Mouse (Mus musculus) forebrain, embryonic 13.5 days (tissue): Measurements from ENCODE around the gene Btbd18. TPM values are rescaled to one million over a fixed set of nuclear protein-coding genes. Genes with fewer than 3 reads are reported as not detected.
A peak's percentile ranks its signal among the peaks of the same experiment; 100 is the strongest.
"Not testable (repeated sequence)": the region's sequence is repeated elsewhere in the genome, so short reads cannot be mapped to it uniquely, and the experiment has no call there.

Source experiments
- ATAC-seq: fragments of 200-750 bp; cut with Nextera tagmentation; 2 replicates; pipeline ENCODE4 v1.8.0; 2017
- H3K27ac ChIP-seq: fragments of 300-500 bp; sonication (generic); 2 replicates; pipeline ENCODE4 v1.5.1; 2015; ENCODE audit warnings: inconsistent platforms, mild to moderate bottlenecking, moderate library complexity
- H3K27me3 ChIP-seq: fragments of 300-500 bp; sonication (generic); 2 replicates; pipeline ENCODE4 v1.6.1; 2015; ENCODE audit warnings: mild to moderate bottlenecking, inconsistent platforms
- H3K36me3 ChIP-seq: fragments of 300-500 bp; sonication (generic); 2 replicates; pipeline ENCODE4 v1.6.1; 2015; ENCODE audit warnings: mild to moderate bottlenecking, inconsistent platforms; ENCODE audit not compliant: poor library complexity, severe bottlenecking
- H3K4me1 ChIP-seq: fragments of 300-500 bp; sonication (generic); 2 replicates; pipeline ENCODE4 v1.6.1; 2015; ENCODE audit warnings: inconsistent platforms
- H3K4me2 ChIP-seq: fragments of 300-500 bp; sonication (generic); 2 replicates; pipeline ENCODE4 v1.6.1; 2015; ENCODE audit warnings: inconsistent platforms, mild to moderate bottlenecking, moderate library complexity
- H3K4me3 ChIP-seq: fragments of 300-500 bp; sonication (generic); 2 replicates; pipeline ENCODE4 v1.5.1; 2015; ENCODE audit warnings: mild to moderate bottlenecking, inconsistent platforms
- H3K9ac ChIP-seq: fragments of 300-500 bp; sonication (generic); 2 replicates; pipeline ENCODE4 v1.6.1; 2015; ENCODE audit warnings: mild to moderate bottlenecking, inconsistent platforms
- H3K9me3 ChIP-seq: fragments of 300-500 bp; sonication (generic); replicated peaks from 2 replicates; pipeline ENCODE4 v1.6.1; 2016; ENCODE audit warnings: inconsistent platforms
- WGBS: fragments of 180-500 bp; shearing (Covaris S2); methylation state at CpG from one replicate; pipeline ENCODE4 v1.1.7; 2015; 5-methylcytosine and 5-hydroxymethylcytosine counted together
- polyA plus RNA-seq: library from polyadenylated mRNA; unstranded; fragments of >200 nt; fragmentation: Nextera tagmentation; extraction: Ambion mirVana; gene quantifications from 2 replicates; pipeline ENCODE4 v1.2.1, GENCODE M21; 2015

Gene Btbd18
- polyA plus RNA-seq, 1 experiment from 2014 or later = 0.31 TPM

DNA sequence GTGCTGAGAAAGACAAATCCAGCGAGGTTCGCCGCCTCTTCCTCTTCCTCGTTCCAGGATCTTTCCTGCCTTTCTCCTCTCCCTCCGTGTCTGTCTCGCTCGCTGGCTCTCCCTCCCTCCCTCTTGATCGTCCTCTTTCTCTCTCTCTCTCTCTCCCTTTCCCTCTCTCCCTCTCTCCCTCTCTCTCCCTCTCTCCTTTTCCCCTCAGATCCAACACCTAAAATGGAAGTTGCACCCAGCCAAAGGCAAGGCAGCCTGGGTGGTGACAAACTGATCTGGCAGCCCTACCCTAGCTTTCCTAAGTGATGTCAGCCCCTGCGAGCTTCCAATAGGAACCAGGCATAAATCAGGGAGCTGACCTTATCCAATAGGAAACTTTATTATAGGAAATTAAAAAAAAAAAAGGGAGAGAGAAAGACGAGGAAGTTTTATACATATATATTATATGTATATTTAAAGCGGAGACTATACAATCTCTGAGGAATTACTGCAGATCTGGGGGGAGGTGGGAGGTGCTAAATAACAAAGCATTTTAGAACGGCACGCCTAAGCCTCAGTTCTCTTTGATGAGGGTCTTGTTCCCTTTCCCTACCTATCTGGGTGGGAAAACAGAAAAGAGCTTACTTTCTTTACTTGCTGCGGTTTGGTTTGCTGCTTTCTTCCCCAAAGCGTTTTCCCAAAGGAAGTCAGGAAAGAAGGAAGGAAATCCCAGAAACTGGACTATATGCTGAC is 8.2 kb upstream of the Btbd18 start, which contains the start of gene Ctnnd1:
Gene Ctnnd1 (minus strand): TSS at position 302 of the 732 bp plus-strand sequence.
- Histone ChIP-seq H3K27me3 (no peaks in the 10 kb centered on the region), H3K4me3 (peak within 1 kb of the TSS; percentile 72), H3K9me3 (no peaks in the 10 kb centered on the region), H3K27ac (peak within 1 kb of the TSS; percentile 93), H3K4me1 (peaks cover 27% of the 10 kb centered on the region), H3K4me2 (peak within 1 kb of the TSS; percentile 83), H3K36me3 (no peaks in the 10 kb centered on the region), H3K9ac (peak within 1 kb of the TSS; percentile 80)
- ATAC-seq = peak; percentile 99
- under 1% methylated on average over 15 of the region's 15 CpGs for WGBS

GRCm38 (mm10) chr2:84653354-84653753 is 5.5 kb upstream of the Btbd18 start:
- Histone ChIP-seq H3K9me3 (no peaks in the 10 kb centered on the region), H3K4me2 (no peak overlapping the region), H3K27ac (no peak overlapping the region), H3K36me3 (no peaks in the 10 kb centered on the region), H3K4me1 (peaks cover 4% of the 10 kb centered on the region), H3K9ac (no peak overlapping the region), H3K27me3 (no peaks in the 10 kb centered on the region), H3K4me3 (no peak overlapping the region)
- ATAC-seq = no peak

- no peaks in the 10 kb centered on the region for H3K27me3 ChIP-seq
- whole genome bisulfite sequencing = 72% methylated on average over 1 of the region's 1 CpGs
- peaks cover 3% of the 10 kb centered on the region; the same call in 1 of the 2 replicates for H3K4me1 ChIP-seq
- H3K9ac ChIP-seq = no peak overlapping the region
- H3K4me2 ChIP-seq = no peak overlapping the region
- no peak overlapping the region for H3K4me3 ChIP-seq
- no peak for ATAC-seq
- no peaks in the 10 kb centered on the region for H3K9me3 ChIP-seq
- H3K36me3 ChIP-seq = no peaks in the 10 kb centered on the region
- H3K27ac ChIP-seq = no peak overlapping the region
These were observed 3.0 kb upstream of the Btbd18 start for GRCm38 (mm10) chr2:84655864-84656263.

DNA sequence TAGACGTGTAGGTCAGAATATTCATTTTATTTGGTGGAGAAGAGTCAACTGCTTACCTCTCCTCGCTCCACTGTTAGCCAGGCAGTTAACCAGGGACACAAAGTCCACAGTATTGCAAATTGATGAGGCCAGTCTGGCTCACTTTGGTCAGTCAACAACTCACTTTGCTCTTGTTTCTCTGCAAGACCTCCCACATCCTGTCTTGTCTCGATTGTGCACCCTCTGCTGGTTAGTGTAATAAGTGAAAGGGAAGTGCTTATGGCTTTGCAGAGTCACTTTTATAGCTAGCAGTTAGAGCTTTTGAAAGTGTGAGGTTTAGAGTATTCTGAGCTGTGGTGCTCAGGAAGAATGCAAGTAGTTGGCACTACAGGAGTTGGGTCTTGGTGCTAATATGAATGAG is 1.4 kb downstream of the Btbd18 start:
- Histone ChIP-seq H3K27ac (no peak overlapping the region), H3K4me1 (no peaks in the 10 kb centered on the region), H3K4me2 (no peak overlapping the region), H3K36me3 (no peaks in the 10 kb centered on the region), H3K9me3 (no peaks in the 10 kb centered on the region), H3K9ac (no peak overlapping the region), H3K4me3 (no peak overlapping the region), H3K27me3 (no peaks in the 10 kb centered on the region)
- 74% methylated on average over 3 of the region's 3 CpGs for WGBS
- no peak for ATAC-seq

DNA sequence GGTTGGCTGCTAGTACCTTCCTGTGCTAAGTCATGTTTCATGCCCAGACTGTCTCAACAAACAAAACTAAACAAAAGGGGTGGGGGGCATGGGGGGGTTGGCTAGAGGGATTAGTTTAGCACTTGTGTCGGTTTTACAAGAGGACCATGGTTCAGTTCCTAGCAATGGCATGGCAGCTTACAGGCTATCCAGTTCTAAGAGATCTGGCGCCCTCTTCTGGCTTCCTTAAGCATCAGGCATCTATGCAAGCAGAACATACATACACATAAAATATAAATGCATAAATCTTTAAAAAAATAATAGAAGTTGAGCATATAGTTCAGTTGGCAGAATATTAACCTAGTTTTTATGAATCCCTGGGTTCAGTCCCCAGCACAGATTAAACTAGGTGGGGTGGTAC is 4.0 kb downstream of the Btbd18 start:
- no peaks in the 10 kb centered on the region for H3K4me1 ChIP-seq
- no peak overlapping the region for H3K27ac ChIP-seq
- ATAC-seq = no peak; the same call in 1 of the 2 replicates
- peaks cover 5% of the 10 kb centered on the region; the same call in 1 of the 2 replicates for H3K36me3 ChIP-seq
- H3K4me3 ChIP-seq = no peak overlapping the region
- H3K9me3 ChIP-seq = no peaks in the 10 kb centered on the region
- no peak overlapping the region for H3K4me2 ChIP-seq
- no peak overlapping the region for H3K9ac ChIP-seq
- WGBS = 26% methylated on average over 2 of the region's 2 CpGs
- H3K27me3 ChIP-seq = no peaks in the 10 kb centered on the region

- no peak for ATAC-seq
- H3K36me3 ChIP-seq = peaks cover 19% of the 10 kb centered on the region
- H3K9ac ChIP-seq = no peak overlapping the region
- H3K27ac ChIP-seq = no peak overlapping the region; the same call in 1 of the 2 replicates
- H3K4me3 ChIP-seq = no peak overlapping the region
- no peaks in the 10 kb centered on the region for H3K9me3 ChIP-seq
- H3K4me2 ChIP-seq = no peak overlapping the region
- H3K4me1 ChIP-seq = peaks cover 13% of the 10 kb centered on the region
- WGBS = 74% methylated on average over 12 of the region's 12 CpGs
- no peaks in the 10 kb centered on the region for H3K27me3 ChIP-seq
These were observed 7.2 kb downstream of the Btbd18 start for GRCm38 (mm10) chr2:84666081-84666480.

DNA sequence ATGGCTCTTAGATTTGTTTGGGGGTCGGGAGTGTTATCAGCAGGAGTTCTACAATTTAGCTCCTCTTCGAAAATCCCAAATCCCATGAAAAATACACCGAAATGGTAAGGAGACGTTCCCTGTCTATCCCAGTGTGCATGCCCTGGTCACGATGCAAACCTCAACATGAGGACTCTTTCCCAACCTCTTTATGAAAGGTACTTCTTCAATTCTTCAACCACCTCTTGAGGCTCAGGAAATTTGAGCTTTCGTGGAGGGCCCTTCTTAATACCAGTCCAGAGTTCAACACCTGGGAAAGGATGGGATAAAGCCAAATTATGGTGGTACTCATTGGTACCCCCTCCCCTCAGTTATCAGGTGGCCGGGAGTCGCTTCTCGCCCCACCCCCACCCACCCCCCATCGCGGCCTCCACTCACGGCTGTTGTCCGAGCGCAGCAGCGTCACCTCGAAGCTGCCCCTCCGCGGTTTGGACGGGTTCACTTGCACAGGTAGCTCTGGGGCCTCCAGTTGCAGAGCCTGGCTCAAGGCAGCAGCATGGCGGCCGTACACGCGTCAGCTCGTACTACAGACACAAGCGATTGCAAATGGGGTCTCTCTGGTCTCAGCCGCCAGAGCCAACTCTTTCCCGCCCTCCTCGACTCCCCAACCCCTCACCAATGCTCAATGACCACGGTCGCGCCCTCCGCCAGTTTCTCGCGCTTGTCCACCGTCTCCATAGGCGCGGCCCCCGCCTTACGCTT is 11.1 kb downstream of the Btbd18 start:
- peak overlapping the region; percentile 92 for H3K27ac ChIP-seq

GRCm38 (mm10) chr2:84670569-84670933 is 11.7 kb downstream of the Btbd18 start, which contains the start of gene Selenoh:
TSS of gene Selenoh (minus strand) at chr2:84670770.
- Histone ChIP-seq H3K4me3 (peak within 1 kb of the TSS; percentile 88), H3K4me1 (peaks cover 13% of the 10 kb centered on the region), H3K27ac (peak within 1 kb of the TSS; percentile 92), H3K9me3 (no peaks in the 10 kb centered on the region), H3K4me2 (peak within 1 kb of the TSS; percentile 71), H3K27me3 (no peaks in the 10 kb centered on the region), H3K36me3 (peaks cover 50% of the 10 kb centered on the region), H3K9ac (peak within 1 kb of the TSS; percentile 89)
- ATAC-seq = peak; percentile 98
- WGBS = under 1% methylated on average over 20 of the region's 20 CpGs

More for the DNA sequence above, 11.1 kb downstream of the Btbd18 start:
- Histone ChIP-seq H3K4me2 (peak overlapping the region; percentile 71), H3K4me1 (peaks cover 13% of the 10 kb centered on the region), H3K9ac (peak overlapping the region; percentile 89), H3K9me3 (no peaks in the 10 kb centered on the region), H3K36me3 (peaks cover 45% of the 10 kb centered on the region), H3K4me3 (peak overlapping the region; percentile 88), H3K27me3 (no peaks in the 10 kb centered on the region)
- 2% methylated on average over 36 of the region's 39 CpGs for WGBS
- ATAC-seq = peak; percentile 77

GRCm38 (mm10) chr2:84671535-84671934 is 12.7 kb downstream of the Btbd18 start:
- H3K4me3 ChIP-seq = peak overlapping the region; percentile 88; the same call in 1 of the 2 replicates
- peak overlapping the region; percentile 92; the same call in 1 of the 2 replicates for H3K27ac ChIP-seq
- not testable (repeated sequence) for ATAC-seq, H3K27me3 ChIP-seq, H3K9ac ChIP-seq, H3K9me3 ChIP-seq
- WGBS = 53% methylated on average over 4 of the region's 5 CpGs
- peaks cover 58% of the 10 kb centered on the region for H3K36me3 ChIP-seq
- H3K4me1 ChIP-seq = peaks cover 21% of the 10 kb centered on the region
- H3K4me2 ChIP-seq = peak overlapping the region; percentile 71

DNA sequence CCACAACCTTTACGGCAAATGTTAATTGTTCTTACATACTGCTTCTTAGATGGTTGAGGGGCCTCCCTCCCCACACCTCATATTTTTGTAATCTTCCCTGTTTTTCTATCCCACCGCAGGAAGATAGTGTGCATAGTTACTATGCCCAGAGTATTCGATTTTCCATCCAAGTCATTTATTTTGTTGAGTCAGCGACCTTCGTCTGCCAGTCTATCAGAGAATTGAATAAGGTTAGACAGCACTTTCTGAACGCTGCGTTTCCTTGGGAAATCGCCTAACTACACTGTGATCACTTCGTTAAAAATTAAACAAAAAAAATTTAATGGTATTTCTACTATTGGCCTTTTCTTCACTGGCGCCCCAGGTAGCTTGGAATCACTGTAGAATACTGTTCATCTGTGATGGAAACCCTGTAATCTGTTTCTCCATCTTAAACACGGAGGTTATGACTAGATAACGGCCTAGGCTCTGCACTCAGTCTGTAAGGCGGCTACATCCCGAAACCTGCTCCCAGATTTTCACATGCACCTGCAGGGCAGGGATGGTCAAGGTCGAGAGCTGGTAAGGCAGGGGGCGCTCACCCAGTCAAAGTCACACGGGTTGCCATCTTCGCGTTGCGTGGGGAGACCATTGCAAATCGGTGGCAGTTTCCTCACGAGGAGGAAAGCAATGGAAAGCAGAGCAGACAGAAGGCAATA is 18.5 kb downstream of the Btbd18 start:
- peak overlapping the region; percentile 51 for H3K27ac ChIP-seq
- no peaks in the 10 kb centered on the region for H3K9me3 ChIP-seq
- H3K27me3 ChIP-seq = no peaks in the 10 kb centered on the region
- H3K4me3 ChIP-seq = peak overlapping the region; percentile 97
- H3K9ac ChIP-seq = peak overlapping the region; percentile 76
- ATAC-seq = peak; percentile 42
- WGBS = 11% methylated on average over 22 of the region's 22 CpGs
- H3K4me2 ChIP-seq = peak overlapping the region; percentile 75
- H3K36me3 ChIP-seq = peaks cover 44% of the 10 kb centered on the region
- H3K4me1 ChIP-seq = peaks cover 26% of the 10 kb centered on the region

DNA sequence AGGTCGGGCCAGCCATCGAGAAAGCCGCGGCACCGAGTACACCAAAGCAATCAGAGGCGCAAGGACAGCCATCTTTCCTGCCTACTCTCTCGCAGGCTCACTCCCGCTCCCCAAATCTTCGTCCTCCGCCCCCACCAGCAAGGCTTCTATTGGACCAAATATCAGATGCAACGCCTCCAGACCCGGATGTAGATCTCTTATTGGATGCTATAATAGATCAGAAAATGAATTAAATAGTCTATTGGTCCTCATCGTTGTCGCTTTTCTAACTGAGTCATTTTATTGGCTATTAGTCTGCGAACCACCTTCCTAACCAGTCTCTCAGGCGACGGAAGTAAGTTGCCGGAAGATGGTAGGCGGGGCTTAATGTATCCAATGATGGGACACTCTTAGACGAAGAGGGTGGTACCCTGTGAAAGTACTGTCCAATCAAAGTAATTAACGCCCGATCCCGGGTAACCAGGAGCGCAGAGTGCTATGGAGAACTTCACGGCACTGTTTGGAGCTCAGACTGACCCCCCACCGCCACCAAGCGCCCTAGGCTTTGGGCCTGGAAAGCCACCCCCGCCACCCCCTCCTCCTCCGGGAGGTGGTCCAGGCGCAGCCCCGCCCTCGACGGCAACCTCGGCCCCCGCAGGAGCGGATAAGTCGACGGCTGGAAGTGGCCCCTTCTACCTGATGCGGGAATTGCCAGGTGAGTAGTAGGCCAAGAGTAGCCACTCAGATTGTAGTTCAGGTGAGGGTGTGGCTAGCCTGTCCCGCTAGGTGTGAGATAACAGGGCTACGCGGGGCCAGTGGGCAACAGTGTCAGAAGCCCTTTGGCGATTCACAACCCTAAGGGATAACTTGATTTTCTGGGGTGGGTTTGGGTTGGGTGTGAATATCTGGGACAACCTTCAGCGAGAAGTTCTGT is 19.3 kb downstream of the Btbd18 start, which contains the start of the genes Gm28635 and Med19:
Gene Gm28635 (minus strand): TSS at position 74 of the 913 bp plus-strand sequence.
Gene Med19 (plus strand): TSS at position 435 of the 913 bp plus-strand sequence.
- WGBS = under 1% methylated on average over 44 of the region's 44 CpGs
- Histone ChIP-seq H3K27ac (peak within 1 kb of the TSS; percentile 51), H3K4me1 (peaks cover 26% of the 10 kb centered on the region), H3K36me3 (peaks cover 40% of the 10 kb centered on the region), H3K4me2 (peak within 1 kb of the TSS; percentile 78), H3K27me3 (no peaks in the 10 kb centered on the region), H3K9me3 (no peaks in the 10 kb centered on the region), H3K4me3 (peak within 1 kb of the TSS; percentile 97), H3K9ac (peak within 1 kb of the TSS; percentile 88)
- ATAC-seq = peak; percentile 99
